Mouse (Mus musculus): Measurements from ENCODE around the gene Mcm5. TPM values are rescaled to one million over a fixed set of nuclear protein-coding genes. Genes with fewer than 3 reads are reported as not detected.

The Mcm5 gene
- polyA plus RNA-seq, 1 experiment from 2014 or later, result 364 TPM

DNA sequence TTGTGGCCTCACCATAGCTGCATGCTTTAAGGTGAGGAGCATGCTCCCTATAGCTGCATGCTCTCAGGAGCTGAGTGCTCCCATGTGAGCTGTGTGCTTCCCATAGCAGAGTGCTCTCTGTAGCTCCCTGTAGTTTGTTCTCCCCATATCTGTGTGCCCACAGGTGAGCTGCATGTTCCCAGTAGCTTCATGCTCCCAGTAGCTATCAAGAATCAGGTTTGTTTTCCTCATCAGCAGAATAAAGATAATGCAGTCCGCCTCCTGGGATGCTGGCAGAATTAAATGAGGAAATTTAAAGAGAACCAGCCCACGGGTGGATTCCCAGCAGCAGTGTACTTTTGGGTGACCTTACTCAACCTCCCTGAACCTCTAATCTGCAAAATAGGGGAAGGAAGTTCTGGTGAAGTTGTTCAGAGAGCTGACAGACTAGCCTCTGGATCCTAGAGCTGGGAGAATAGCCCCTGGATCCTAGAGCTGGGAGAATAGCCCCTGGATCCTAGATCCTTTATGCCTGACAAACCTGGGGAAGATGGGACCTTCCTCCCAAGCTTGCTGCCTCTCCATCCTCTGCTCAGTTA, 43.2 kb downstream of the Mcm5 start:
- WGBS, result 89% methylated on average over 2 of the region's 2 CpGs
- no peak overlapping the region for H3K27ac ChIP-seq
- no peaks in the 10 kb centered on the region for H3K27me3 ChIP-seq (ENCODE audit: low read depth, poor library complexity, severe bottlenecking)
- no peaks in the 10 kb centered on the region for H3K9me3 ChIP-seq (replicated peaks)
- no peaks in the 10 kb centered on the region for H3K4me1 ChIP-seq
- no peaks in the 10 kb centered on the region for H3K36me3 ChIP-seq
- no peak overlapping the region for H3K4me3 ChIP-seq
- DNase-seq (ENCODE audit: low spot score), result no peak

DNA sequence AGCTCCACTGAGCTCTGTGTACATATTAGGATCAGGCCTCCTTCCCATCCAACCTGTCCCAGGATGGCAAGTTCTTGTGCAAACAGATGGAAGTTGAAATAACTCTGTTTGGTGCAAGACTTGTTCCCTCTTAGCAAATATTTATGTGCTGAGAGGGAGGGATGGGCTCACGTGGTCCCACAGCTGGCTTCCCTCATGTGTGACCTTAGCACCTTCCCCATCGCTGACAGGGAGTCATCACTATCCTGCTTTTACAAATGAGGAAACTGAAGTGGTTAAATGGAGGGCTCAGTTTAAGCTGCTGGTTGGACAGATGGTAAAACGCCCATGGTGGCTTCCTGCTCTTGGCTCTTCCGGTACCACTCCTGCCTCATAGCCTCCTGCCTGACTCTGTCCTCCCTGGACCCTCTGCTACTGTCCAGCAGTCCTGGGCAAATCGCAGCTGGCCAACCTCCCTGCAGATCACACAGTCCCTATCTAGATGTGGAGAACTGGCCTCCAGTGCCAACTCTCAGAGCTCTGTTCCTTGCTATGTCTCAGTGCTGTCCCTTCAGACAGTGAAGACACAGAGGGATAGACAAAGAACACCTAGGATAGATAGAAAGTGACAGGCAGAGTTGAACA, 45.6 kb downstream of the Mcm5 start:
- no peak overlapping the region for H3K4me3 ChIP-seq
- H3K27ac ChIP-seq, result no peak overlapping the region
- H3K27me3 ChIP-seq (ENCODE audit: low read depth, poor library complexity, severe bottlenecking), result no peaks in the 10 kb centered on the region
- no peaks in the 10 kb centered on the region for H3K4me1 ChIP-seq
- DNase-seq (ENCODE audit: low spot score), result no peak
- H3K36me3 ChIP-seq, result no peaks in the 10 kb centered on the region
- no peaks in the 10 kb centered on the region for H3K9me3 ChIP-seq (replicated peaks)
- WGBS, result 81% methylated on average over 5 of the region's 5 CpGs

DNA sequence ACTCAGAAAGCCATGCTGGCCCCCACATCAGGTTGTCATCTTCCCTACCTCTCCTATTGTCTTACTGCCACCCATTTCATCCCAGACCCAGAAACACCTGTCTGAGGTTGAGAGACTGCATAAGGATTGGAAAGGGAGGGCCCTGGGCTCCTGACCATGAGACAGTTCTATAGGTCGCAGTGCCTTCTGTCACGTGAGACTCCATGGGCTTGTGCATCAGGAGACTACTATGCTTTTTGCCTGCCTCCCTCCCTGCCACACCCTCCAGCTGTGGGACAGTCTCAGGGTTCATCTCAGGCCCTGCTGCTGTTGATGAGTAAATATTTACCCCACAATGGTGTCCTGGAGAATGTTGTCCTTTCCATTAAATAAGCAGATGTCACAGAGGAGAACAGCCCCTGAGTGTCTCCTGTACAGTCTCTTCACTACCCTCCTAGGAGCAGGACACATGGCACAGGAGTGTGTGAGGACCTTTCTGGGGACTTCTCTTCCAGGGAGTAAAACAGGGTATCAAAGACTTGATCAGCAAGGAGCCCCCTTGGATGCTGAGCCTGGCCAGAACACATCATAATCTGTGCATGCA, 46.5 kb downstream of the Mcm5 start:
- Histone ChIP-seq H3K9me3 (replicated peaks) (no peaks in the 10 kb centered on the region), H3K27me3 (ENCODE audit: low read depth, poor library complexity, severe bottlenecking) (no peaks in the 10 kb centered on the region), H3K36me3 (no peaks in the 10 kb centered on the region), H3K27ac (no peak overlapping the region), H3K4me1 (no peaks in the 10 kb centered on the region), H3K4me3 (no peak overlapping the region)
- 79% methylated on average over 2 of the region's 2 CpGs for WGBS
- DNase-seq (ENCODE audit: low spot score), result no peak

DNA sequence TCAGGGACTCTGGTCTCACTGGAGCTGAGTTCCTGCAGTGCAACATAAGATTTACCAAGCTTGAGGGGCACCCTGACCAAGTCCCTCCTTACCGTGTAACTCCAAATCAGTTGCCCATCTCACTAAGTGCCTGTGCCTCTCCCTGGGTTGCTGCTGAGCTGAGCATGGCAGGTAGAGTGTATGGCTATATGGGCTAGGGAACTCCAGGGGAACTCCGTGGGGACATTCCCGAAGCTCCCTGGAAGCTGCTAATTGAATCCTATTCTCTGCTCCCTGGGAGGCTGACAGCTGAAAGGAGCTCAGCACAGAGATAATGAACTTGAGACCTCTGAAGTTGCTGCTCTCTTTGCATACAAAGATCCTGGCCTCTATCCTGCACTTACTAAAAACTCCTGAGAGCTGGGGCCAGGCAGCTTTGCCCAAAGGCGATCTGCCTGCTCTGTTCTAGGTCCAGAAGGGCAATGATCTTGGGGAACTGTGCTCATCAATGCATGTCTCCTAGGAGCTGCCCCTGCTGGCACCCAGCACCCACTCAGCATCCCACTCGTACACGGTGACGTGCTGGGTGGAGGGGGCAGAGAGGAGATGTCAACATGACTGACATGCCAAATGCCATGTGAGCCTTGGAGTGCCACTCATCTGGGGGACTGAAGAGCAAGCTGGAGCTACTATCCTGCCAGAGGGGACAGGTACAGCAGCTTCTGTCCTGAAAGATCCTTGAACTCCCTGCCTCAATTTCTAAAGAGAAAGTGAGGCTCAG, 48.3 kb downstream of the Mcm5 start:
- WGBS, result 42% methylated on average over 7 of the region's 7 CpGs

DNA sequence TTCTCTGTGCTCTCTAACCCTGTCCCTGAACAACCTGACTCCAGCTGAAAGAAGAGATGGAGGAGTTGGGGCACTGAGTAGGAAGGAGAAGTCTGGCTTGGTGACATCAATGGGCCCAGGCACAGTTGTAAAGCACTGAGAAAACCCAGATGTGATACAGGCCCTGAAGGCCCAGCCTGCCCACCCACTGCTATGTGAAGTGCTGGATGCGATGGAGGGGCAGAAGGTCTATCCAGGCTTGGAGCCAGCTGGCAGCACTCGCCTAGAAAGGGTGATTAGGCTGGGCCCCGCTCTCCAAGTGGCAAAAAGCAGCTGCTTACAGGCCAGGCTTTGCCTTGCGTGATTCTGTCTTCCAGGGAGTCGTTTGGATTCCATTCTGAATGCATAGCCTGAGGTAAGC, 60.0 kb downstream of the Mcm5 start:
- no peaks in the 10 kb centered on the region for H3K36me3 ChIP-seq
- WGBS, result 85% methylated on average over 5 of the region's 5 CpGs
- no peaks in the 10 kb centered on the region for H3K4me1 ChIP-seq
- no peak overlapping the region for H3K27ac ChIP-seq
- no peaks in the 10 kb centered on the region for H3K9me3 ChIP-seq (replicated peaks)
- no peak overlapping the region for H3K4me3 ChIP-seq
- DNase-seq (ENCODE audit: low spot score), result no peak
- no peaks in the 10 kb centered on the region for H3K27me3 ChIP-seq (ENCODE audit: low read depth, poor library complexity, severe bottlenecking)

More for the DNA sequence above, 48.3 kb downstream of the Mcm5 start:
- H3K36me3 ChIP-seq, result no peaks in the 10 kb centered on the region
- no peak overlapping the region for H3K27ac ChIP-seq
- H3K9me3 ChIP-seq (replicated peaks), result no peaks in the 10 kb centered on the region
- H3K4me3 ChIP-seq, result no peak overlapping the region
- H3K4me1 ChIP-seq, result no peaks in the 10 kb centered on the region
- H3K27me3 ChIP-seq (ENCODE audit: low read depth, poor library complexity, severe bottlenecking), result no peaks in the 10 kb centered on the region
- no peak for DNase-seq (ENCODE audit: low spot score)

DNA sequence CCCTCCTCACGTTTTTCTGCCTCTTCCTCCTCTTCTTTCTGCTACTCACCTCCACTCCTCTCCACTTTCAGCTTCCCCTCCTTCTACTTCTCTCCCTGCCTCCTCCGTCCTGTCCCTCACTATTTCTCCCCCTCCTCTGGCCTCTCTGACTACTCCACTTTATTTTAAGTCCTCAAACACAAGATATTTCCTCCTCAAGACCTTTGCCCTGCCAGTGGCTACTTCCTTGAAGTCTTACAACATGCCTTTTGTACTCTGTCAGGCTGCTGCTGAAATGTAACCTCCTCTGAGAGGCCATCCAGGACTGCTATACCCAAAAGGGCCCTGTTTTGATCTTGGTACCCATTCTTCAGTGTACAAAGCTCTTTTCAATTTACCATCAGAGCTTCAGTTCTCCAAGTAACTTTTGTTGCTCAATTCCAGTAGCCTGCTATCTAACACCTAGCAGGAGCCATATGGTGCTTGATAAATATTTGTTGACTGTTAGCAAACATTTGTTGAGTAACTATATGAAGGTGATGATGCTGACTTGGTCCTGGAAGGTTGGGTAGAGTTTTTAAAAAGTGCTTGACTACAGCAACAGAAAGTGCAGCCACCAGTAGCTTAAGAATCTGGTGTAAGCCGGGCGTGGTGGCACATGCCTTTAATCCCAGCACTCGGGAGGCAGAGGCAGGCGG, 62.8 kb downstream of the Mcm5 start:
- 77% methylated on average over 6 of the region's 6 CpGs for WGBS
- DNase-seq (ENCODE audit: low spot score), result no peak
- H3K9me3 ChIP-seq (replicated peaks), result no peaks in the 10 kb centered on the region
- no peaks in the 10 kb centered on the region for H3K36me3 ChIP-seq
- no peaks in the 10 kb centered on the region for H3K4me1 ChIP-seq
- H3K4me3 ChIP-seq, result no peak overlapping the region
- no peak overlapping the region for H3K27ac ChIP-seq
- H3K27me3 ChIP-seq (ENCODE audit: low read depth, poor library complexity, severe bottlenecking), result no peaks in the 10 kb centered on the region

Other genes with a start within 250 kb of the Mcm5 start
- gene Isx, start 236.4 kb upstream of the Mcm5 start, polyA plus RNA-seq (2016; fragmentation: Nextera tagmentation; extraction: Ambion mirVana), result not detected in 2 replicates
- gene Hmgxb4, start 116.2 kb upstream of the Mcm5 start, polyA plus RNA-seq (2016; fragmentation: Nextera tagmentation; extraction: Ambion mirVana), result 46.6 and 48.2 TPM in 2 replicates
- gene Tom1, start 75.9 kb upstream of the Mcm5 start, polyA plus RNA-seq (2016; fragmentation: Nextera tagmentation; extraction: Ambion mirVana), result 33.5 and 36.5 TPM in 2 replicates
- gene Hmox1, start 15.9 kb upstream of the Mcm5 start, polyA plus RNA-seq (2016; fragmentation: Nextera tagmentation; extraction: Ambion mirVana), result 18.5 and 22.9 TPM in 2 replicates
- gene Rasd2, start 104.4 kb downstream of the Mcm5 start, polyA plus RNA-seq (2016; fragmentation: Nextera tagmentation; extraction: Ambion mirVana), result 0.05 and 0.35 TPM in 2 replicates